Mouse (Mus musculus) heart, postnatal 0 days (tissue): ENCODE results near the gene Fgfr2.
"Not testable (repeated sequence)": the region's sequence is repeated elsewhere in the genome, so short reads cannot be mapped to it uniquely, and the experiment has no call there.

Source experiments
- CTCF ChIP-seq: IDR thresholded peaks from 2 replicates; pipeline ENCODE4 v1.5.1; 2016; ENCODE audit warnings: antibody characterized with exemption, control low read depth, low read depth
- EP300 ChIP-seq: IDR thresholded peaks from 2 replicates; pipeline ENCODE4 v1.6.1; 2016; ENCODE audit warnings: antibody characterized with exemption, low read depth

DNA sequence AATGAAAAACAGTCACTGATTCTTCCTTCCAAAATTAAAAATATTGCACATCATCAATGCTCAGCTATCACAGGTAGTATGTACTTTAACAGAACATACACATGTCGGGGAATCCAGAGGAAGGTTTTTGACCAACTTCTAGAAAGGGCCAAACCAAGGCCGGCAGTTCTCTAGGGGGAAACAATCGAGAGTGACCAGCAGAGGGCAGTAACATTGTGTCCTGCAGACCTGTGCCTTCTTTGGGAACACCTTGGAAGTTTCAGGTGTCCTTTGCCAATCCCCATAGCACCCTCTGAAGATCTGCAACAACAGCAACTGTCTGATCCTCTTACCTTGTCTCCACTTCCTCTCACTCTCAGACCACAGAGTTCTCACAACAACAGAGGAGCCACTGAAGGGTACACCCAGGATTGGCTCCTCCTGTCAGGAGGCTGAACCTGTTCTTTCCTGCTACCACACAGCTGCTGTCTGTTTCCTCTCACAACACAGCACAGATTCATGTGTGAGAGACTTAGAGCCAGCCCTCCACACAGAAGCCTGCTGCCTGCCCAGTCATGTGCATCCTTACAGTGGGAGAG is 2077.8 kb downstream of the Fgfr2 start:
- not testable (repeated sequence) for TF ChIP-seq EP300
- peak; percentile 36 for TF ChIP-seq CTCF
